Mouse (Mus musculus): ENCODE measurements around the gene Rab11fip5.

The Rab11fip5 gene

DNA sequence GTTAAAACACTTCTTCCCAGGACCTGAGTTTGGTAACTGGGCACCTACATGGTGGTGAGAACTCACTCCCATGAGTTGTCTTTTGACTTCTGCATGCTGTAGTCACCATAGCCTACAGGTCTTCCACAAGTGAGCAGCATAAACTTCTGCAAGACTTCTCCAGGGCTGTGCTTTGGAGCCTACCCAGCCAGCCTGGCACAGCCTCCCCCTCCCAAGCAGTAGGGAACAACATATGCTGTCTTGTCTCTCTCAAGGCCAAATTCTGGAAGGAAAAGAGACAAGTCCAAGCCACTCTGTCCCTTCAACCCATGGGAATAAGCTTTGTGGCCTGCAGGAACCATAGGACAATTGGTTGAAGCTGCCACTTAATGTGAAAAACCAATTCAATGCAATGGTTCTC, 29.5 kb downstream of the Rab11fip5 start:
- DNase-seq, result peak; percentile 47

GRCm38 (mm10) chr6:85343027-85343426, 31.4 kb downstream of the Rab11fip5 start:
- no peak for DNase-seq

DNA sequence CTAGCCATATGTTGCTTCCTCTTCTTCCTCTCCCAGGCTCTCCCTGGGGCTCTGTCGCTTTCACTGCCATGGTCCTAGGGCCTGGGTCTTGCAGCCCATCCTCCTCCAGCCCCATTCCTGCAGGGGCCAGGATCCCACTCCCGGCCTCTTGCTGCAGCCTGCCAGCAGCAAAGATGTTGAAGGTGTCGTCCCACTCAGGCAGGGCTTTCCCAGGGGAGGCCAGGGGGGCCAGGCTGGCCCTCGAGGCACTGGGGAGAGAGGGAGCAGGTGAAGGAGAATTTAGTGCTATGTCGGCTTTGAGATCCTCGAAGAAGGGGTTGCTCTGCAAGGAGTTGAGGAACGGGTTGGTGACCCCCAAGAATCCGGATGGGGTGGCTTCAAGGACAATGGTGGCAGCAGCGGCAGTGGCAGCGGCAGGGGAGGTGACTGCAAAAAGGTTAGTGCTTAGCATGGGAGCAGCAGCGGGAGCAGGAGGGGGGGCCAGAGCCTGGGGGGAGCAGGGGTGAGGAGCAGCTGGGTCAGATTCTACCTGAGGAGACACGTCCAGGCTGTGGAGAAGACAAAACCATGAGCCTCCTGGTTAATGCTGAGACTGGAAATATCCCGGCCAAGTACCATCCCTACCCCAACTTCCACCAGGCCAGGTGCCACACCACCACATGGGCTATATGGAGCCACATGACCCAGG, 32.5 kb downstream of the Rab11fip5 start:
- DNase-seq, result no peak

GRCm38 (mm10) chr6:85340184-85340583, 34.2 kb downstream of the Rab11fip5 start:
- peak; percentile 48 for DNase-seq

- peak; percentile 80 for DNase-seq
Measured at GRCm38 (mm10) chr6:85339273-85339901, 35.0 kb downstream of the Rab11fip5 start.

GRCm38 (mm10) chr6:85336944-85337343, 37.5 kb downstream of the Rab11fip5 start:
- DNase-seq, result no peak

GRCm38 (mm10) chr6:85335352-85335751, 39.1 kb downstream of the Rab11fip5 start:
- DNase-seq, result peak; percentile 43

- DNase-seq, result peak; percentile 51
Measured at GRCm38 (mm10) chr6:85334851-85335250, 39.6 kb downstream of the Rab11fip5 start.

- peak; percentile 58 for DNase-seq
Measured at GRCm38 (mm10) chr6:85334251-85334650, 40.2 kb downstream of the Rab11fip5 start.

DNA sequence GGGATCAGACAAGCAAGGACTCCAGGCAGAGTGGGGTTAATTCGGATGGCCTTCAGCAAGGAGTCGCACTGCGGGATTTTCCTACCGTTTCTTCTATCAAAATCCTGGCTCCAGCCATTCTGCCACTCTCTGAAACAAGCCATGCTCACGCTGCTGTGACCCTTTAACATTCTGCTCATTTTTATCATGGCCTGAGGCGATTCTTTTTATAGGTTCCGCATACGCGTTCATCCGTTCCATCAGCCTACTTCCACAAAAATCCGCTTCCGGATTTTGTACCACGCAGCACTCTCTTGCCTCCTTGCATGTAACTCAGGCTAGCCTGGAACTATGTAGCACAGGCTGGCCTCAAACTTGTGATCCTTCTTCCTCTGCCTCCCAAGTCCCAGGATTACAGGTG, 40.7 kb downstream of the Rab11fip5 start:
- DNase-seq, result no peak

DNA sequence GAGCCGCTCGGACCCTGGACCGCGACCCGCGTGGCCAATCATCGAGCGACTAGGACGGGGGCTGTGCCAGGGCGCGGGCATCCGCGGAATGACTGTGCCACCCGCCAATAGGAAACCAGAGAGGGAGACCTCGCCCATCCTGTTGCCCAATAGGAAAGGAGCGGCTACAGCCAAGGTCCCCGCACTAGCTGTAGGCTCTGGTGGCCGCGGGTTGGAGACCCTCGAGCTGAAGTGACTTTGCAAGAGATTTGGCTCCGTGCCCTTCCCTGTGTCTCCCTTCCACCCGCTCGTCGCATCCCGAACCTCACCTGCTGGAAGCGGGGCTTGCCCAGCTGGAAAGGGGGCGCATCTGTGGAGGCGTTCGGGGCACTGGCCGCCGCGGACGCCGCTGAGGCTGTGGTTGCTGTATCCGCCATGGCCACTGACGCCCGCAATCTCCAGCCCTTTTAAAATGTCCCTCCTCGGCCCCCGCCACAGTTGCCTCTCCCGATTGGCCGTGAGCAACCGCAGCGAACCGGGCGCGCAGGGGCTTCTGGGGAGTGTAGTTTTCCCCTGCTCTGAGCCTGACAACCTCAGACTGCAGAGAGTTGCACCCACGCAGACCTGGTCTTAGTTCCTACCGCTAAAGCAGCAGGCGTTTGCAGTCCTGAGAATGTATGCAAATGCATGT, 41.3 kb downstream of the Rab11fip5 start, which contains the start of gene Sfxn5:
Sfxn5 (minus strand) TSS at position 423 of the 670 bp plus-strand sequence.
- peak; percentile 97 for DNase-seq

GRCm38 (mm10) chr6:85332351-85332999, 42.0 kb downstream of the Rab11fip5 start:
- DNase-seq, result peak; percentile 71

DNA sequence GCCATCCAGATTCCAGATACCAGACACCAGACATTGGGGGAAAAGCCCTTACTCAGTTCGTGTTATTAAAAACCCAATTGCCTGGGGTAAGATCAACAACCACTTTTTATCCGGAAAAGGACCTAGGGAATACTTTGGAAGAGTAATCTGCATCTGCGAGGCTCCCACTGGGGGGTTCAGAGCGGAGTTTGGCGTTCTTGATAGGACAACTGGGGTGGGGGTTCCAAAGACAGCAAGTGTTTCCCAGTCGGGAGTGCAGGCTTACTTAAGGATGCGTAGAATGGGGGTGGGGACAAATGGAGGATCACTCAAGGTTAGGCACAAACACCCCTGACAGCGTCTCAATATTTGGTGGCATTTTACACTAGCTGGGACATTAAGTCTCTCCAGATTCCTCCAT, 42.7 kb downstream of the Rab11fip5 start:
- DNase-seq, result peak; percentile 60

GRCm38 (mm10) chr6:85331221-85331735, 43.2 kb downstream of the Rab11fip5 start:
- peak; percentile 77 for DNase-seq

- DNase-seq, result no peak
Measured at GRCm38 (mm10) chr6:85329666-85330185, 44.7 kb downstream of the Rab11fip5 start.

- DNase-seq, result no peak
Measured at GRCm38 (mm10) chr6:85326564-85326963, 47.9 kb downstream of the Rab11fip5 start.

GRCm38 (mm10) chr6:85325109-85325508, 49.3 kb downstream of the Rab11fip5 start:
- no peak for DNase-seq

- DNase-seq, result peak; percentile 56
Measured at GRCm38 (mm10) chr6:85320445-85320866, 54.0 kb downstream of the Rab11fip5 start.

- no peak for DNase-seq
Measured at GRCm38 (mm10) chr6:85316211-85316610, 58.2 kb downstream of the Rab11fip5 start.

- DNase-seq, result no peak
Measured at GRCm38 (mm10) chr6:85314064-85314798, 60.2 kb downstream of the Rab11fip5 start.

DNA sequence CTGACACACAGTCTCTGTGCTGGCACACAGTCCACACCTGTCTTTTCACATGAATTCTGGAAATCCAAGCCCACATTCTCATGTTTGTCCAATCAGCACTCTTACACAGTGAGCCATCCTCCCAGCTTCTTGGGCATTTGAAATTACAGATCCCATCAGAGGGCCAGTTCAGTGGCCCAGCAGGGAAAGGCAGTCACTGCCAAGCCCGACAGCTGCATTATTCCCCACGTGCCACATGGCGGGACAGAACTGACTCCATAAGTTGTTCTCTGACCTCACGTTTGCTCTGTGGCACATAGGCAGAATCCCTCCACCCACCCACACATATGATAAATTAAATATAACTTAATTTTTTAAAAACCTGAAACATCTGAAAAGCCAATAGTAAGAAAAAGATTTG, 66.5 kb downstream of the Rab11fip5 start:
- DNase-seq, result no peak

- DNase-seq, result no peak
Measured at GRCm38 (mm10) chr6:85306375-85306774, 68.1 kb downstream of the Rab11fip5 start.

Data from cerebellum, adult 11-12 months (tissue).